Mouse (Mus musculus) kidney, postnatal 14 days (tissue): ENCODE measurements at regions not wholly inside any gene's neighbourhood (a gene's known extent, or its start where the extent isn't known, plus 50 kb on each side); places are given as distances from the start of the nearest gene placed in this dataset.
"Not testable (repeated sequence)": the region's sequence is repeated elsewhere in the genome, so short reads cannot be mapped to it uniquely, and the experiment has no call there.

ENCODE experiments used
- DNase-seq: peaks from one replicate; pipeline ENCODE4 v3.0.0; 2022; ENCODE audit warnings: mixed read lengths

DNA sequence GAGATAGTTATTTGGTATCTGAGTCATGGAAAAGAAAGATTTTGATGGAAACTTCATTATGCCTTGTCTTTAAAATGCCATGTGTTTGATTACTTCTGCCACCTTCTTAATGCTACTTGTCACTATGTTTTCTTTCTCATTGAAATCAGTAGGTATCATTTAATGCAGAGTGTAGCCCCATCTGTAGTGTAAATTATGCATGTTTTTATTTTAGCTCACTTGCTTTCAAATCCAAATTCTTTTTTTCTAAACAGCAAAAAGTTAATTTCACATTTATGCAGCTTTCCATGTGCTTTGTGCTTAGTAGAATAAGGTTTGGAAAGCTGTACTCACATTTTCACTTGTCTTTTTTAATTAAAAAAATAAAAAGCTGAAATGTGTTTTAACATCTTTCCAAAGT lies 748.0 kb upstream of the Epha7 start:
- no peak for DNase-seq

DNA sequence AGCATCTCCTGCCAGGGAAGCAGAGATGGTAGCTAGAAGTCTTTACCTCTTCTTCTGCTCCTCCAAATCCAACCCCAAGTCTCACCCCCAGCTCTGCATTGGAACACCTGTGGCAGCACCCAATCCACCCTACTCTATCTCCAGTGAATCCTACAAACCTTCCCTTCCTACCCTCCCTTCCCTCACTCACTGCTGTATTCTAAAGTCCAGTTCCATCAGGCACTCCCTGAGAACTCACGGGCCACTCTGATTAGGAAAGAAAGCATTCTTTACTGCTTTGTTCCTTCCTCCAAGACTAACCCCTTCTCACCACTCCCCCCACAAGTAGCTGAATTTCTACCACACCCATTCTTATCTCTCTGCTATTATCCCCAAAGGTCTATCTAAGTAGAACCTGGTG lies 747.1 kb upstream of the Epha7 start:
- DNase-seq, result no peak

DNA sequence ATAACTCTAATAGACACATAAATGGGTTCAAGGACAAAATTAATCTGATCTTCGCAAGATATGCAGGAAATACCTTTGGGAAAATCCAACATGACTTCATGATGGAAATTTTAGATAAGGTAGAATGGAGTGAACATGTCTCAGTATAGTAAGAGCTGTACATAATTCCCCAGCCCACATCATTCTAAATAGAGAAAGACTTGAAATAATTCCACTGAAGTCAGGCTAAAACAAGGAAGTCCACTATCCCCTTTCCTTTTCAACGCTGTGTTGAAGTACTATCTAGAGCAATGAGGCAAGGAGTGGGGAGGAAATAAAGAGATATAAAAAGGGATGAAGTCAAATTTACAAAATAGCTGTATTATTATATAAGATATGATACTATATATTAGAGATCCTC lies 733.9 kb upstream of the Epha7 start:
- DNase-seq, result no peak

DNA sequence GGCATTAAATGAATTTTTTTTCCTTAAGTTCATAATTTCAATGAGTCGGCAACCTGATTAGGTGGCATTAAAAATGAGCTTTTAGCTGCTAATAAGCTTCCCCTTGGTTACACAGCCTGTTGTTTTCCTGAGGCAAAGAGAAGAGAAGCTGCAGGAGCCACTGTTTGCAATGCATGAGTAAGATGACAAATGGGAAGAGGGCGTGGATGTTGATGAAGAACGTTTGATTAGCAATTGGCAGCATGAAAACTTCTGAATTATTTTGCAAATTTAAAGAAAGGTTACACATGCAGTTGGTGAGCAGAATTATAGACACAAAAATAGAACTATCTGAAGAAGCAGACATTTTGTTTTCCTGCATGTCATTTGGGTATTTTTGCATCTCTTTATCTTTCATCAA lies 720.1 kb upstream of the Epha7 start:
- DNase-seq, result no peak

DNA sequence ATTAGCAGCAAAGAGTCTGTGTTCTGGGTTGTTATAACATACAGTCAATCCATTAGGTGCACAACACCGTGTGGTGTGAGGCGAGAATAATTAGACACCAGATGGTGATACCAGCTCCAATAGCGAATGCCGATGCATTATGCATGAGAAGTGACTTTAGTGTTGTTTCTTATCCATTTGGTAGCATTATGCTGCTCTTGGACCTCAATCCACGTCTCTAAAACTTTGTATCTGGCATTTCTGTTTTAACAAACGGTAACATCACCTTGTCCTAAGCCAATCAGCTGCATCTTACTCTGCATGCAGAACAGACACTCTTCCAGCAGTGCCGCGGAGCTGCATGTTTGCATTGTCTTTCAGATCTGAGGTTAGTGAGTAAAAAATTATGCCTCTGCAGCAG lies 669.8 kb upstream of the Epha7 start:
- no peak for DNase-seq

DNA sequence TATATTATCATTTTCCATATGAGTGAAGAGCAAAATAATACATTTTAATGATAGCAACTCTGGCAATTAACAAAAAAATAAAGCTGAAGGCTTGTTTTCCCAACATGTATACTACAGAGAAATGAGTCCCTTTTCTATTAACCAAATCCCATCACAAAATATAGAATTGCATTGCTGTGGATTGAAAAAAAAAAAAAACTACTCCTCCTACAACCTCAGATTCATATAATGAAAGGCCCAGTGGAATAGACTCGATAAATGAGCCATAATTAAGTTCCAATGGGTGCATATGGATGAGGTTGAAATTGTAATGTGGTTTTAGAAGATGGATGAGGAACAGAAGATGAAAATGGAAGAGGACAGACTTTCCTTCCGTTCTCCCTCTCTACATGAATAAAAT lies 657.8 kb upstream of the Epha7 start:
- DNase-seq, result no peak

DNA sequence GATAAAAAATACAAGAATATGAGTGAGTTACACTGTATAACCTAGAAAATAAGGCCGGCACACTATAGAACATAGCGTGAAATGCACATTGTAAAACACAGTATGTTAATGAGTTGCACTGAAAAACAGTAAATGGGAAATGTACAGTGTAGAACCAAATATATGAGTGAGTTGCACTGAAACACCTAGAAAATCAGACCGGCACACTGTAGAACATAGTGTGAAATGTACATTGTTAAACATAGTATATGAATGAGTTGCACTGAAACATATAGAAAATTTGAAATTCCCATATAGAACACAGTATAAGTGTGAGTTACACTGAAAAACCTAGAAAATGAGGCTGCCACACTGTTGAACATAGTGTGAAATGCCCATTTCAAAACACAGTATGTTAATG lies 636.2 kb upstream of the Epha7 start:
- peak; percentile 29 for DNase-seq

DNA sequence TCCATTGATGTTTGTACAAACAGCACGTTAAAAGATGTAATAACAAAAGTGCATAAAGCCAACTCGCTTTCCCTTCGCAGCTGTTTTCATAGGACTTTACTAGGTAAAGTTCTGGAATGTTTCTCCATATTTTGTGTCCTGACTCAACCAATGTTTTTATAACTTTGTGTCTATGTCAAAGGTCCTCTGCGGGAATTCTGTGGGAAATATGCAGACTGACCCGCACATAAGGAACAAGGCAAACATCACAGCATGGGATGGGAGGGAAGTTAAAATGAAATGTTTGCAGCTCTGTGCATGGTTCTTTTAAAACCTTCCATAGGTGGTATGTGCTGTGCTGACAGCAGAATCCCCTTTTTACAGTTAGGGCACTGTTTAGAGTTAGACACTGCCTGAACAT lies 622.1 kb upstream of the Epha7 start:
- DNase-seq, result no peak

DNA sequence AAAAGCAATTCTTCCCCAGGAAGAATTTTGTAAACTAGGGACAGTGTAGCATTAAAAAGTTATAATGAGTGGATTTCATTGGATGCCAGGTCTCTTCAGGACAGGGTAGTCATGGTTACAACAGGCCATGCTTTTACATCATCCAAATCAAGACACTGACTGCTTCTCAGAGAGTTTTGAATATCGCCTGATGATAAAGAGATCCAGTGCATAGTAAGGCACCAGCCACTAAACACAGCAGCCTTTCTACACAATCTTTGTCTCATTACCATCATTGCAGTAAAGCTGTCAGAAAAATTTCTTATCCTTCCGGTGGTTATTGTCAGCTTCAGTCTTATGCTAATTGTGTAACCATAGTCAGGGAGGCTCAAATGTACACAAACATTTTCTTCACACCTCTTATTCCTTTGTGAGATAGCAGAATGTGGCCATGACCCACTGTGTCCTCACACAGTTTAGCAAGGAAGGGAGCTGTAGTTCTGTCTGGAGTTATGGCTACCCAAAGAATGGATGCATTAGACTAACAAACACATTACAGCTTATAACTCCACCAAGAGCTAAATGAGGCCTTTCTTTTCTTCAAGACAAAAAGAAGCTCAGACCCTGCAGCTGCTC lies 585.2 kb upstream of the Epha7 start:
- no peak for DNase-seq

DNA sequence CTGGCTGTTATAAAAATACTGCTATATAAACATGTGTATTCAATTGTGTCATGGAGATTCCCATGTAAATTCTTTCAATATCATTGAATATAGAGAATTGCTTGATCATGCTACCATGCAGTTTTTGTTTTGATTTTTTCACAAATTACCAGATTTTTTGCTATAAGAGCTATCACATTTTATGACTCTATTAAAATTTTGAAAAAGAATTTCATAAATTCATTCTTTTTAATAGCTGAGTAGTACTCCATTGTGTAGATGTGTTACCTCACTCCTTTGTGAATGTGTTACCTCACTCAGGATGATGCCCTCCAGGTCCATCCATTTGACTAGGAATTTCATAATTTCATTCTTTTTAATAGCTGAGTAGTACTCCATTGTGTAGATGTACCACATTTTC lies 577.4 kb upstream of the Epha7 start:
- not testable (repeated sequence) for DNase-seq

DNA sequence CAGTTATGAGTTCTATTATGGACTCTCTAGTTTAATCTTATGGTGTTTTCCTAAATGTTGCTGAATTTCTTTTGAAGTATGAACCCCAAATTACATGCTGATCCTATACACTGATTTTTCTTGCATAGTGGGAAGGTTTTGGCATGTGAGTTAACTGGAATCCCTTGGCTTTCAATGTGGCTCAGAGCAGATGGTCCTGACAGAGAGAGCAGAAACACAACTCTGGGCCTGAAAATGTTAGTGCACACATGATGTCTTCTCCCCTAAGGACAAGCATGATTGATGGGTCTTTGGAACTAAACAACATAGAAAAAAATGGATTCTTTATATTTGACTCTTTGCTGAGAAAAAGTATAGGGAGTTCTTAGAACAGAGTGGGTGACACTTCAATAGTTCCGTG lies 570.7 kb upstream of the Epha7 start:
- DNase-seq, result no peak
